Mouse (Mus musculus) hindbrain, embryonic 14.5 days (tissue): ENCODE data around the gene Cnih3. TPM values are rescaled to one million over a fixed set of nuclear protein-coding genes. Genes with fewer than 3 reads are reported as not detected.

Experiments
- ATAC-seq: fragments of 200-750 bp; cut with Nextera tagmentation; 2 replicates; pipeline ENCODE4 v1.8.0; 2017; ENCODE audit warnings: moderate number of reproducible peaks, mild to moderate bottlenecking, moderate TSS enrichment, moderate library complexity; ENCODE audit not compliant: low FRiP score
- DNase-seq: peaks from one replicate; pipeline ENCODE4 v3.0.0-alpha.2; 2015; ENCODE audit warnings: low spot score
- H3K27ac ChIP-seq: fragments of 300-500 bp; sonication (generic); 2 replicates; pipeline ENCODE4 v1.5.1; 2014; ENCODE audit warnings: mild to moderate bottlenecking, moderate library complexity
- H3K27me3 ChIP-seq: fragments of 300-500 bp; sonication (generic); 2 replicates; pipeline ENCODE4 v1.6.1; 2014; ENCODE audit warnings: mild to moderate bottlenecking, low read length, mixed read lengths; ENCODE audit not compliant: control insufficient read depth, insufficient read depth
- H3K36me3 ChIP-seq: fragments of 300-500 bp; sonication (generic); replicated peaks from 2 replicates; pipeline ENCODE4 v1.6.1; 2014; ENCODE audit not compliant: control insufficient read depth, insufficient read depth
- H3K4me1 ChIP-seq: fragments of 300-500 bp; sonication (generic); replicated peaks from 2 replicates; pipeline ENCODE4 v1.6.1; 2014; ENCODE audit warnings: antibody characterized with exemption, low read length, mixed read lengths; ENCODE audit not compliant: control insufficient read depth, insufficient read depth
- H3K4me2 ChIP-seq: fragments of 300-500 bp; sonication (generic); replicated peaks from 2 replicates; pipeline ENCODE4 v1.6.1; 2014; ENCODE audit warnings: mild to moderate bottlenecking, moderate library complexity
- H3K4me3 ChIP-seq: fragments of 300-500 bp; sonication (generic); replicated peaks from 2 replicates; pipeline ENCODE4 v1.5.1; 2014; ENCODE audit warnings: mild to moderate bottlenecking, low read length
- H3K9ac ChIP-seq: fragments of 300-500 bp; sonication (generic); 2 replicates; pipeline ENCODE4 v1.6.1; 2014
- H3K9me3 ChIP-seq: fragments of 300-500 bp; sonication (generic); 2 replicates; pipeline ENCODE4 v1.6.1; 2016; ENCODE audit warnings: low read length; ENCODE audit not compliant: control insufficient read depth
- WGBS: fragments of 180-500 bp; shearing (Covaris S2); extraction: QIAGEN DNeasy Blood & Tissue Kit; methylation state at CpG from one replicate; pipeline ENCODE4 v1.1.7; 2014; 5-methylcytosine and 5-hydroxymethylcytosine counted together
- polyA plus RNA-seq: library from polyadenylated mRNA; unstranded; fragments of >200 nt; fragmentation: Nextera tagmentation; extraction: Ambion mirVana; gene quantifications from 2 replicates; pipeline ENCODE4 v1.2.1, GENCODE M21; 2014

Gene Cnih3
- polyA plus RNA-seq, 1 experiment from 2014 or later = 12.7 TPM

DNA sequence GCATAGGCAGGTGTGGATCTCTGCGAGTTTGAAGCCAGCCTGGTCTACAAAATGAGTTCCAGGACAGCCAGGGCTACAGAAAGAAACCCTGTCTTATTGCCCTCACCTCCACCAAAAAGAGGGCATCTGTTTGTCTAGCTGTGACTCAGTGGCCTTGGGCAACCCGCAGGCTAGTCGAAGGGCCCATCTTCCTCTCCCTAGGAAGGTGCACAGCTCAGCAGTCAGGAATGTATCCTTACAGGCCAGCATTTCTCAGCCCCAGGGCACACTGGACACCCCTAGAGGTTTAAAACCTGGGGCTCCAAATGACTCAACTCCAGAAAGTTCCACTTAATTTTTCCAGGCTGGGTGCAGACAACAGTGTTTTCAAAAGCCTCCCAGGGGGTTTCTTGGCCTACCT lies 73.0 kb downstream of the Cnih3 start:
- Histone ChIP-seq H3K9me3 (no peaks in the 10 kb centered on the region), H3K36me3 (no peaks in the 10 kb centered on the region), H3K27me3 (no peaks in the 10 kb centered on the region), H3K4me2 (no peak overlapping the region), H3K27ac (no peak overlapping the region), H3K4me3 (no peak overlapping the region), H3K4me1 (peaks cover 10% of the 10 kb centered on the region), H3K9ac (no peak overlapping the region)
- WGBS = 87% methylated on average over 3 of the region's 3 CpGs
- no peak for ATAC-seq
- no peak for DNase-seq

DNA sequence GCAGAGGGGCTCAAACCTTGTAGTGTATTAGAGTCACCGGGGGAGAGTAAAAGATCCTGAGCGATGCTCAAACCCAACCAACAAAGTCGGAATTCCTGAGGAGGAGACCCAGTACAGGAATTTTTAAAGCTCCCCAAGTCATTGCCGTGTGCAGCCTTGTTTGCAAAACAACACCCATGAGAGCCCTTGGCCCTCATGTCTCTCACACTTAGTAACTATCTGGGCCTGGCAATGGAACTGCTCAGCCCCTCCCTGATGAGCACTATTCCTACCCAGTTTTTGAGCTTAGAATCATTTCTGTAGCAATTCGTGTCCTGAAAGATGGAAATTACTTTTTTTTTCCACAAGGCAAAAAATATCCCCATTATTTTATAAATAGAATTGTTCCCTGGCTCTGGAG lies 74.0 kb downstream of the Cnih3 start:
- Histone ChIP-seq H3K9me3 (no peaks in the 10 kb centered on the region), H3K4me1 (peaks cover 10% of the 10 kb centered on the region), H3K9ac (no peak overlapping the region), H3K4me3 (no peak overlapping the region), H3K27ac (no peak overlapping the region), H3K27me3 (no peaks in the 10 kb centered on the region), H3K4me2 (no peak overlapping the region), H3K36me3 (no peaks in the 10 kb centered on the region)
- ATAC-seq = no peak
- DNase-seq = no peak
- WGBS = 78% methylated on average over 5 of the region's 5 CpGs

DNA sequence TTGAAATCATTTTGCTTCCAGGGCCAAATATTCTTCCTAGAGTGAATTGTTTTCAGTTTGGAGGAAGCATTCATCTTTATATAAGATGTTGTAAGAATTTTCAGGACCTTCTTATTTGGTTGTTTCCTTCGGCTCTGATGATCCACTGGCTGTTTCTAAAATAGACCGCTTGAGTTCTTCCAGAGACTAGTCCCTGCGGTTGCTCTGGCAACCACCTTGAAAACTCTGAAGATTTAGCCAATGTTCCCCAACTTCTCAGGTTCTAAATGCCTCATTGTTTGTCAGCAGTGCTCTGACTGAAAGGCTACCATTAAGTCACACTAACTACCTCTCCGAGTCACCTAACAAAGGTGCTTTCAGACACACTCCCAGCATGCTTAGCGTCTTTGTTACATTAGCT lies 80.8 kb downstream of the Cnih3 start:
- no peaks in the 10 kb centered on the region for H3K27me3 ChIP-seq
- no peak for DNase-seq
- H3K9me3 ChIP-seq = no peaks in the 10 kb centered on the region
- 89% methylated on average over 5 of the region's 5 CpGs for WGBS
- H3K4me1 ChIP-seq = no peaks in the 10 kb centered on the region
- no peak overlapping the region for H3K27ac ChIP-seq
- H3K4me3 ChIP-seq = no peak overlapping the region
- H3K36me3 ChIP-seq = no peaks in the 10 kb centered on the region
- ATAC-seq = no peak
- no peak overlapping the region for H3K9ac ChIP-seq
- H3K4me2 ChIP-seq = no peak overlapping the region

DNA sequence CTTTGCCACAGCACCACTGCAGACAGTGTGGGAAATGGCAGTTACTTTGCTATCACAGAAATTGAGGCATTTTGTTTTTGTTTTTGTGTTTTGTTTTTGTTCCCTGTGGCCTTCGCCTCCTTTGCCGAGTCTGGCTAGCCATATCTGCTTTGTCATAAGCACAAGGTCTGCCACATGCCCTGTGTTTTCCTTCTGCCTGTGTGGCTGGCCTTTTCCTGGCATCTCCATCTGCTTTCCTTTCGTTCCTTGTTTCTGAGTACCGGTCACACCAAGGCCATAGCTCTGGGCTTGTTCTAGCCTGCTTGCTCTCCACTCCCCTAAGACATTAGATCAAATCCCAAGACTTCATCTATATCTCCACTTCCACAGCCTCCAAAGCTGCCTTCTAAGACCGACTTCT lies 83.0 kb downstream of the Cnih3 start:
- Histone ChIP-seq H3K36me3 (no peaks in the 10 kb centered on the region), H3K27ac (0 out of 2 replicates have a peak overlapping the region, but pooled peaks have one; percentile 16), H3K9me3 (no peaks in the 10 kb centered on the region), H3K4me3 (no peak overlapping the region), H3K27me3 (no peaks in the 10 kb centered on the region), H3K9ac (no peak overlapping the region), H3K4me2 (no peak overlapping the region), H3K4me1 (no peaks in the 10 kb centered on the region)
- 73% methylated on average over 5 of the region's 5 CpGs for WGBS
- no peak for DNase-seq
- ATAC-seq = no peak

DNA sequence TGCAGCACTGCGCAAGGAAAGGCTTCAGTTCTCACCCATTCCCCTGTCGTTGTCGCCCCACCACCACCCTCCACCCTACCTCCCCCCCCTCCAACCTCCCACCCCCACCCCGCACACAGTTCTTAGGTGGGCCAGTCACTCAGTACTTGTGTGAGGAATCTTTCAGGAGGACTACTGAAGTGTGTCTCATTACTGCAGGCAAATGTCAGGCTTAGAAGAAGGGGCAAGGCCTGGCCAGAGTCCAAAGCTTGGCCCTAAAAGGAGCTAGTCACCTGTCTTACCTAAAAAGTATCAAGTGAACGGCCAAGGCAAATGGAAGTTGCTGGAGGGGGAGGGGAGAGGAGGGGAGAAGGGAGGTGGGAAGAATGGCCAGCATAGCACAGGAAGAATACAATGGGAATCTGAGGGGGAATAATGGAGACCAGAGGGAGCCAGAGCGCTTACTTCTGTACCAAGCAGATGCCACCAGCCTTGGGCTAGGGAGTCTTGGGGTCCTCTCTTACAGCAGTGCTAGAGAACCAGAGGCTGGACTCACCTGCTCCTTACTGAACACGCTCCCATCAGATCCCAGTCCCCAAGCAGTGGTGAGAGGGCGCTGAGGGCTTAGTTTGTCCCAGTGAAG lies 88.7 kb downstream of the Cnih3 start:
- H3K27ac ChIP-seq = no peak overlapping the region
- H3K27me3 ChIP-seq = no peaks in the 10 kb centered on the region
- DNase-seq (no peak), ATAC-seq (no peak)
- no peak overlapping the region for H3K4me2 ChIP-seq
- no peaks in the 10 kb centered on the region for H3K4me1 ChIP-seq
- no peaks in the 10 kb centered on the region for H3K36me3 ChIP-seq
- H3K9ac ChIP-seq = no peak overlapping the region
- WGBS = 75% methylated on average over 8 of the region's 8 CpGs
- no peak overlapping the region for H3K4me3 ChIP-seq
- H3K9me3 ChIP-seq = no peaks in the 10 kb centered on the region

DNA sequence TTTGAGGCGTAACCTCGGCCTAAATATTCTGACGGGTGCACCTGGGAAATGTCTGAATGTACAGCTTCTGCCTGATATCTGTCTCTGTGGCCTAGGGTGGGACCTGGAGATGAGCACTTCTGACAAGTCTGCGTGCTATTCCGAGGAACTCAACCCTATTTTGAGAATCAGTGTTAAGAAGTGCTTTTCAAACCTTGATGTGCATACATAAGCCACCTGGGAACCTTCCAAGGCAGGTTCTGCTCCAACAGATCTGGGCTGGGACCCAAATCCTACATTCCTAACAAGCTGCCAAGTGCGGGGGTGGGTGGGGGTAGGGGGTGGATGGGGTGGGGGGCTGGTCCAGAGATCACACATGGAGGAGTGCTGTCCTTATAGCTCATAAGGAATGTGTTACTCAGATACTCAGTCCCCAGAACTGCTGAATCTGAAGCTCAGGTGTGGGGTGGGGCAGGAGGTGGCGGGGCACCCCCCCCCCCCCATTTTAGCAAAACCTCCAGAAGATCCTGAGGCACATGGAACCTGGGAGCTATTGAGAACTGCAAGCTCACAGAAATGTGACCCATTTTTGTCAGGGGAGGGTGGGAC lies 89.3 kb downstream of the Cnih3 start:
- no peaks in the 10 kb centered on the region for H3K4me1 ChIP-seq
- no peak overlapping the region for H3K4me3 ChIP-seq
- 84% methylated on average over 7 of the region's 7 CpGs for WGBS
- H3K9me3 ChIP-seq = no peaks in the 10 kb centered on the region
- DNase-seq (no peak), ATAC-seq (no peak)
- no peaks in the 10 kb centered on the region for H3K36me3 ChIP-seq
- no peaks in the 10 kb centered on the region for H3K27me3 ChIP-seq
- H3K9ac ChIP-seq = no peak overlapping the region
- no peak overlapping the region for H3K27ac ChIP-seq
- H3K4me2 ChIP-seq = no peak overlapping the region

DNA sequence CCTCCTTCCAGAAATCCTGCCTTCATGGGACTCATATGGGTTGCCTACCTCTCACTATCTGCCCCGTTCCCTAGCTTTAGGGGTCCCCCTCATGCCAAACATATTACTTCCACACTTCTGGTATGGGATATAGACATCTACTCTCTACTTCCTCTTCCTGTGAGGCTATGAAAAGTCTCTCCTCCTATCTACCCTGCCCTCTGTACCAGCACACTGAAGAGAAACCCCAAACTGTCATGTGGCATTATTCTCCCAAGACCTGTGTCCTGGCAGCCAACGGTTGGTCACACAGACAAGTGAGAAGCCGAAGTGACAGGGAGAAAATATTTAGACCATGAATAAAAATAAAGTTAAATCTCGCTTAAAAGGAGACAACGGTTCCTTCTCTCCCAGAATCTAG lies 92.6 kb downstream of the Cnih3 start:
- ATAC-seq (no peak), DNase-seq (no peak)
- 92% methylated on average over 5 of the region's 5 CpGs for WGBS
- Histone ChIP-seq H3K9ac (no peak overlapping the region), H3K27me3 (no peaks in the 10 kb centered on the region), H3K9me3 (no peaks in the 10 kb centered on the region), H3K4me3 (no peak overlapping the region), H3K27ac (no peak overlapping the region), H3K36me3 (no peaks in the 10 kb centered on the region), H3K4me1 (no peaks in the 10 kb centered on the region), H3K4me2 (no peak overlapping the region)

DNA sequence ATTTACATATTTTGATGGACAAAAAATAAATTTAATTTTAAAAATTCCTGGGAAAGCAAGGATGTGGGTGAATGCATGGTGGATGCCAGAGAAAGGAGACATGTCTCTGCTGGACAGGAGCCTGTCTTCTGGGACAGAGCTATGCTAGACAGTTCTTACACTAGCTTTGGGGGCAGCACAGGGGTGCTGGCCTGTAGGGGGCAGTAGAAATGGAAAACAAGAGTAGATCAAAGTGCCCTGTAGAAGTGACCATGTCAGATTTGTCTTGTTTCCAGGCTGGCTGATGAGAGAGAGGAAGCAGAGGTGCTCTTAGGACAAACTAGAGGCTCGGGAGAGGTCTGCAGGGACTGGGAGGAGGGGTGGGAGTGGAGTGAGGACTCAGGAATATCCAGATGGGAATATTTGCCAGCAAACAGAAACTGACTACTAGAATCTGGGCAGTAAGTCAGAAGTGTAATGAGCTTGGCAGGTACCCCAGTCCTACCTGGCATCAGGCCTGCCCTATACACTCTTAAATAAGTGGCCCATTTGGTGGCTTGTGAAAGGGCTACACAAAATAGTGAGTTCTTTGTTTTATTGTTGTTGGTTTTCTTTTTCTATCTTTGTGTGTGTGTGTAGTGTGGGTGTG lies 93.3 kb downstream of the Cnih3 start:
- 57% methylated on average over 1 of the region's 1 CpGs for WGBS
- Histone ChIP-seq H3K27ac (no peak overlapping the region), H3K9ac (no peak overlapping the region), H3K27me3 (no peaks in the 10 kb centered on the region), H3K36me3 (no peaks in the 10 kb centered on the region), H3K4me3 (no peak overlapping the region), H3K9me3 (no peaks in the 10 kb centered on the region), H3K4me2 (no peak overlapping the region), H3K4me1 (no peaks in the 10 kb centered on the region)
- DNase-seq (peak; percentile 58), ATAC-seq (peak; percentile 51; the same call in 1 of the 2 replicates)

DNA sequence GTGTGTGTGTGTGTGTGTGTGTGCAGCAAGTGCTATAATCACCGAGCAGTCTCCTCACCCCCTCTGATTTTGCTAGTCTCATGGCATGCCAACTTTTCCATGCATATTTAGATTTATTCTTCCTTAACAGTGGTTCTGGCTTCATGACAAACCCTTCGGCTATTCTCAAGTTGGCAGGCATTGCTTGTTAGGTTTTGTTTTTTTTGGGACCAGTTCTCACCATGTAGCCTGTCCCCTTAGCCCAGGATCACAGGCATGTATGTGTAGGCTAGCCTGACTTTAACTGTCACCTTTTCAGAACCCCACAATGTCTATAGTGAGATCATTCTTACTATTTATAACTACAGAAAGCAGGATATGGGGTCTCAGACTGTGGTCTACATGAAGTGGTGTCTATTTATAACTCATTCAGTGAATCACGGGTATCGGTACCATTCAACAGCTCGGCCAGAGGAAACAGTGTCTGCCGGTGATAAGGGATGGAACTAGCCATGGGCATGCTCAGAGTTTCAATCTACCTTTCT lies 94.2 kb downstream of the Cnih3 start:
- H3K36me3 ChIP-seq = no peaks in the 10 kb centered on the region
- H3K4me3 ChIP-seq = no peak overlapping the region
- H3K4me1 ChIP-seq = no peaks in the 10 kb centered on the region
- H3K27me3 ChIP-seq = no peaks in the 10 kb centered on the region
- ATAC-seq = no peak
- no peak overlapping the region for H3K4me2 ChIP-seq
- no peak overlapping the region for H3K9ac ChIP-seq
- 84% methylated on average over 6 of the region's 6 CpGs for WGBS
- H3K27ac ChIP-seq = no peak overlapping the region
- peak; percentile 55 for DNase-seq
- no peaks in the 10 kb centered on the region for H3K9me3 ChIP-seq
